Mouse (Mus musculus) cerebellum, adult 2 months (tissue): Measurements from ENCODE around the gene Acsm3.

Experiments used
- CTCF ChIP-seq: fragments of 200-500 bp; IDR thresholded peaks from 2 replicates; pipeline ENCODE4 v1.5.1; 2011; ENCODE audit warnings: low read depth, mild to moderate bottlenecking, control low read depth, low read length, moderate library complexity, borderline replicate concordance; ENCODE audit not compliant: insufficient read depth
- POLR2A ChIP-seq: fragments of 200-500 bp; IDR thresholded peaks from 2 replicates; pipeline ENCODE4 v1.6.1; 2011; ENCODE audit warnings: low read length, control low read depth, borderline replicate concordance; ENCODE audit not compliant: insufficient read depth

- no peak for TF ChIP-seq CTCF
- no peak for TF ChIP-seq POLR2A
These were observed 10.8 kb upstream of the Acsm3 start for GRCm38 (mm10) chr7:119749942-119750341.
